Mouse (Mus musculus) kidney, postnatal 4 days (tissue): ENCODE results near the gene Bcl10.
"Not testable (repeated sequence)": the region's sequence is repeated elsewhere in the genome, so short reads cannot be mapped to it uniquely, and the experiment has no call there.

Experiments
- DNase-seq, 2 experiments: peaks; one replicate each; pipeline ENCODE4 v3.0.0; 2021; ENCODE audit warnings: mixed read lengths in 2 of 2

The Bcl10 gene

GRCm38 (mm10) chr3:145913942-145914341, 8.7 kb upstream of the Bcl10 start:
- not testable (repeated sequence) for DNase-seq

DNA sequence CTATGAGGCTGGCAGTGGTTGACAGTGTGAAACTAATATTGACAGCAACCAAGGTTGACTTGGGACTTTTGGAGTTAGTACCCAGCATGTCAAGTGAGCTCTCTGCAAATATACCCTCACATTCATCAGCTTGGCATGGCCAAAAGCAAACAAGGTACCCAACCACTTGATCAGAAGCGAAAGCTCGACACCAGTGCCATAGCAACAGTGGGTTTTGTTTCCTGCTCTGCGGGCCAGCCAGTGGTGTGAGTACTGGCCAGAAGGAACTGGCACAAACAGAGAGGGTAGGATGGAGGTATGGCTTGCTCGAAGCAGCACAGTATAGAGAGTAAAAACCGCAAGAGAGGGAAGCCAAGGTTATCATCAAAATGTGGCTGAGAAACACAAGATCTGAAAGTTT, 6.2 kb upstream of the Bcl10 start:
- DNase-seq, result no peak

DNA sequence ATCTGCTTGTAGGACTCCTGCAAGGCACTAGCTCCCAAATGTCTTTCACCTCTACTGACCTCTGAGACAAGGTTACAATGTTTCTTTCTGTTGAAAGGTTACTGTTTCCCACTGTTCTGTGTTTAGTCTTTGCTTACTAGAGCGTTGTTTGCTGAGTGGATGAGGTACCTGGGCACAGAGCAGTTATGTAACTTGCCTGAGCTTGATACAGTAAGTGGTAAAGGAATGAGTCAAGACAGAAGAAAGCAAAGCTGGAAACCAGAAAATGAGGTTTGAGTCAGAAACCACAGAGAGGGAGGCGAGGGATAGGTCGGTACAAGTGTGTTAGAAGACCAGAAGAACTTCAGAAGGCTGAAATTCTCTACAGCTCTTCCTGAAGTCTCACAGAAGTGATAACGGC, 5.8 kb upstream of the Bcl10 start:
- DNase-seq, result no peak

DNA sequence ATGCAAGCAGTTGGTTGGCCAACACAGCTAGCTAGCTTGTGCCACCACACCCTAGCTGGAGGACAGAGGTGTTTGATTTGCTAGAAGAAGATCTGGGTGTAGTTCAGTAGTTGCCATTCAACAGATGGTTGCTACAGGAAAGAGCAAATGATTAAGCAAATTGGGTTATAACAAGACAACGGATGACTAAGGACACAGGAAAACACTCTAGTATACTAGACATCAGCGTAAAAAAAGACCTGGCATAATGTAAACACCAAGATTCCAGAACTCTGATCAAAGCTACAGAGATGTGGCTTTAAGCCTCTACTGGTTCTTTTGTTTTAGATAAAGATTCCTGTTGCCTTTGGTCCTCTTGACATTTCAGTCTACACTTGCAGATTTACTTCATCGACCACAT, 367 bp downstream of the Bcl10 start:
- DNase-seq, result no peak

DNA sequence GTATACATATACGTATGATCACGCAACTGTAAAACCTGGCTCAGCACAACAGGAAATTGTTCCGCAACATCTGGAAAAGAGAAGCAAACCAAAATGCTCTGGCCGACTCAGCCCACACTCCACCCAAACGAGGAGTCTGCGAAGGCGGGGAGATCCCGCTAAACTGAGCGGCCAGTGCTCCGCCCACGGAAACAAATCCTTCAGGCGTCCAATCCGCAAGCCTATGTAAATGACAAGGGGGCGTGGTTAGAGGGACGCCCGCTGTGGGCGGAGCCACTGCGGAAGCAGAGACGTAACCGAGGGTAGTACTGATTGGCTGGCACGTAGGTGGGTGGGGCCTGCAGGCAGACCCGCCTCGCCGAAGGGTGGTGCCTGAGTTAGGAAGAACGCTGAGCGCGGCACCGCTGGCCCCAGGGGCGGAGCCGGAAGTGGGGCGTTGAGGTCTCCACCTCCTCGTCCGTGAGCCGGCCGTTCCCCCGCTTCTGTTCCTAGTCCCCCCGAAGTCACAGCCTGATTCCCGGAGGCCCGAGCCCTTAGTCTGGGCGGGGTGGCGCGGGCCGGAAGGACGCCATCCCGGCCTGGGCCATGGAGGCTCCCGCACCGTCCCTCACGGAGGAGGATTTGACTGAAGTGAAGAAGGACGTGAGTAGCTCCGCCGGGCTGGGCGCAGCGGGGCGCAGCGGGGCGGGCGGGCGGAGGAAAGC, 1.4 kb downstream of the Bcl10 start:
- peak; percentile 99 to 100 for DNase-seq

- DNase-seq, result peak; percentile 64 to 77
Observed at GRCm38 (mm10) chr3:145924649-145925337, 2.2 kb downstream of the Bcl10 start.

- no peak for DNase-seq
Observed at GRCm38 (mm10) chr3:145925506-145925905, 2.9 kb downstream of the Bcl10 start.

DNA sequence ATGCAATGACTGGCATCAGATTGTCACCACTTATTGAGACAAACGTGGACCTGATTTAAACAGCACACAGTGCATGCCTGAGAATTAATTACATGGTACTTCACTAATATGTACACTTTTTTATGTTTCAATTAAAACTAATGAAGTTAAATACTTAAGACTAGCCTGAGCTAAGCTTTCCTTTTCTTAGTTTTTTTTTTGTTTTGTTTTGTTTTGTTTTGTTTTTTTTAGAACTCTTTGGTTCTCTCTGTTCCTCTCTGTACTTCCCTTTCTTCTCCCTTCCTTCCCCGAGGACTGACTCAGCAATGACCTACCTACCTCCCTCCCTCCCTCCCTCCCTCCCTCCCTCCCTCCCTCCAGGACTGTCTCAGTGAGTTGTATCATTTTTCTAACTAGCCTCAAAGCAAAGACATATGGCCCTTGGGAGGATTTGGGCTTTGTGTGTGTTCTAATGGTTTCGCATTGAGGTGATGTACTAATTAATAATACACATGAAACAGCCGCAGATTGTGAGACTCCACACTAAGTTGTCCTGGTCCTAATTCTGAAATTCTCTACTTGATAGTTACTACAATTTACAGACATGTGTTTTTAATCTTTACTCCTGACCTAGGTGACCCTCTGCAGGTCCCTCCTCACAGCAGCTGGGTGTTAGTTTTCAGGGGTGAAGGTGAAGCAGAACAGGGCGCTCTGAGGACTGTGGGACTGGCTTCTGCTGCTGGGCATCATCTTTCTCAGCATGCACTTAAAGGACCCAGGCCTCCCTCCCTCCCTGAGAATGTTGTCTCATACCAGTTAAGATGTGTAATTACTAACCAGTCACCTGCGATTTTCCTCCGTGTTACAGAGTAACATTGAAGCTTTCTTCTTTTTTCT, 7.2 kb downstream of the Bcl10 start:
- no peak for DNase-seq

DNA sequence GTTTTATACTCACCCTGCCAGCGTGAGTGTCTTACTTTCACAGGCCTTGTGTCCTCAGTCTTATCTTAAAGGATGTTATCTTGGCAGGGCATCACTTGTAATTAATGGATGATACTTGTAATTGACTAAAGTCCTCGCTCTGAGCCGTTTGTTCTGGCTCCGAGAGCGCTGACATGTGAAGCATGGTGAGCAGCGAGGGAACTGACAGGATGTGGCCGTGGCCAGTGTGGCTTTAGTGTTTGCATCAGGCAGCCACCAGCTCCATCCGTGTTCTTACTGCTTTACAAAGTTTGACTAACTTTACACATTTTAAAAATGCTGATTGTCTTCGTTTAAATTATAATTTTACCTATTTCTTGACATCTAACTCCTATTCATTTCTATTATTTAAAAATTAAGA, 11.2 kb downstream of the Bcl10 start:
- DNase-seq, result no peak

DNA sequence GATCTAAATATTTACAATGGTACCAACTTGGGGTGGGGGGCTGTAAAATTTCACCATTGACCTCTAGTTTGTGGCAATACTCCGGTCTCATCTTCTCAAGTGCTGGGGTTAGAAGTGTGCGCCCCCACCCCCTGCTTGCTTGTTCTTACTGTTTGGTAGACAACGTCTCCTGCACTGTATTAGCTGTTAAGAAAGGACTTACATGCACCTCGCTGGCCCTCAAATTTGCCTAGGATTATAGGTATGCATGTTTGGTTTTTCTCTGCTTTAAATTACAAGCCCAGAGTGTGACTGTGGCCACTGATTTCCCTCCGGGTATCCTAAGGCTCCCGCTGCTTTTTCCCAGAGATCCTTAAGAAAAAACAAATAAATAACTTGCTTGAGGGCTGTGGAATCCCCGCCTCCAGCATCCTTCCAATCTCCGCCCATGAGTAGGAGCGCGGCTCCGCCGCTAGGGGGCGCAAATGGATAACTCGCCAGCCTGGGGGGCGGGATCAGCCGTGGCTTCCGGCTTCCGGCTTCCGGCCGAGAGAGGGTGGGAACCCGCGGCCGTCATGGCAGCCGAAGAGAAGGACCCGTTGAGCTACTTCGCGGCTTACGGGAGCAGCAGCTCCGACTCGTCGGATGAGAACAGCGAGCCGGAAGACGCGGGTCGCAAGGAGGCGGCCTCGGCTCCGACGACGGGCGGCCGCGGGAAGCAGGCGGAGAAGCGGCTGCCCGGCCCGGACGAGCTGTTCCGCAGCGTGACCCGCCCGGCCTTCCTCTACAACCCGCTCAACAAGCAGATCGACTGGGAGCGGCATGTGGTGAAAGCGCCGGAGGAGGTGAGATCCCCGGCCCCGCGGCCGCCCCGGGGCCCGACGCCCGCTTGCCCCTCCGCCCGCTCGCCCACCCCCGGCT, 15.2 kb downstream of the Bcl10 start, which contains the start of gene 2410004B18Rik:
Gene 2410004B18Rik (plus strand): TSS at position 510 of the 900 bp plus-strand sequence.
- DNase-seq, result peak; percentile 95 to 96

DNA sequence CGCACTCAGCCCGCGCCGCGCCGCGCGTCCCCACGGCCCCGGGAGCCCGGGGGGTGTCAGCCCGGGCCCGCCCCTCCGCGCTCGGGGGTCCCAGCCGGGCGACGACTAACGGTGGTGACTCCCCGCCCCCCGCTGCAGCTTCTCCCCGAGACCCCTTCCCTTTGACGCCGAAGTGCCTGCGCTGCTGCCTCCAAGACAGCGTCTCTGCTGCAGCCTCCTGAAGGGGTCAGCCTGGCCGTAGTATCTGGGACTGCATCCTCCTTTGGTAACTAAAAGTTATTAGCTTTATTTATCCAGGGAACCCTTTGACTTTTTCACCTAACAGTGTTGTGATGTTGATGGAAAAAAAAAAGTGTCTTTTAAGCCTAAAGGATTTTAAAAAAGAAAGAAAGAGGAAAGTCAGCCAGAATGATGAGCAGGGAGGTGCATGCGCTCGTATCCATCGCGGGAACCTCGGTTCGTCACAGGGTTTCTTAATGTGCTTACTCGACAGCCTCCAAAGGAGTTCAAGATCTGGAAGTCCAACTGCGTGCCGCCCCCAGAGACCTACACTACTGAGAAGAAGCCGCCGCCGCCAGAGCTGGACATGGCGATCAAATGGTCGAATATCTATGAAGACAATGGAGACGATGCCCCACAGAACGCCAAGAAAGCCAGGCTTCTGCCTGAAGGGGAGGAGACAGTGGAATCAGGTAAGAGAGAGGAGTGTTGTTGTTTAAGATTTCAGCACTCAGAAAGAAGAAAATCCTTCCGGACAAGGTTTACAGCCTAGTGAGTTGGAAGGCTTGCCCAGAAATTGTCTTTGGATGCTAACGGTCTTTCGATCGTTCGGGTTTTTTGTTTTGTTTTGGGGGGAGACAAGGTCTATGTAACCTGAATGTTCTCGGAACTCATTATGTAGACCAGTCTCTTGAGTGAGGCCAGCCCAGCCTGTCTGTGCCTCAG, 16.1 kb downstream of the Bcl10 start:
- peak; percentile 40 to 51 for DNase-seq

DNA sequence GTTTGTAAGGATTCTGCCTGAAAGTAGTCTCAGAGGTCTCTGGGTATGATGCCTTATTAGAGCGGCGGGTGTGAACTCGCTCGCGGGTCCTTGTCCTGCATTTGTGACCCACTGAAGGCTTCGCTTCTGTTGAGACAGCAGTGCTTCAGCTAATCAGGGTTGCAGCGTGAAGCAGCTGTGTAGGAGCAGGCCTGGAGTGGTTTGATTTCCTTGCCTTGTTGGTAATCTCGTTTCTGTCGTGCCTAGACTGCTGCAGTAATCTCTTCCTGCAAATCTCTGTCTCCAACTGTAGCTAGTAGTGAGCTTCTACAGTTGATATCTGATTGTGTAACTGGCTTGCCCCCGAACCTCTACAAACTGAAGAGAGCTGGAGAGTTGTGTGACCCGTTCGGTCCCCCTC, 16.8 kb downstream of the Bcl10 start:
- no peak for DNase-seq

GRCm38 (mm10) chr3:145939971-145940370, 17.4 kb downstream of the Bcl10 start:
- DNase-seq, result no peak

DNA sequence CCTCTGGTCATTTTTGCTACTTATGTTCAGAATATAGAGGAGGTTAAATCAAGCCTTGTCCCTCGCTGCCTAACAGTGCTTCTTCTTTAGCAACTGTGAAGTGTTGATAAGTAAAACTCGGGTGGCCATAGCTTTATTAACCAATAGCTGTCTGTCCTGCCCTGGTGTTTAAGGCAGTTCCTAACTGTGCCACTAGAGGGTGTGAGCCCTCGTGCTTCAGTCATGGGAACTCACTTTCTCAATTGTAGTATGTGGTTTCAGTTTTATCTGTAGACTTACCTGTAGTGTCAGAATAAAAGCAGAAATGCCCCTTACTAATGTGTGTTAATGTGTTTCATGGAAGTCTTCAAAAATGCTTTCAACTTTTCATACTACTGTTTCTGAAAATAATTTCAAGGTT, 19.4 kb downstream of the Bcl10 start:
- DNase-seq, result peak; percentile 78 to 83

DNA sequence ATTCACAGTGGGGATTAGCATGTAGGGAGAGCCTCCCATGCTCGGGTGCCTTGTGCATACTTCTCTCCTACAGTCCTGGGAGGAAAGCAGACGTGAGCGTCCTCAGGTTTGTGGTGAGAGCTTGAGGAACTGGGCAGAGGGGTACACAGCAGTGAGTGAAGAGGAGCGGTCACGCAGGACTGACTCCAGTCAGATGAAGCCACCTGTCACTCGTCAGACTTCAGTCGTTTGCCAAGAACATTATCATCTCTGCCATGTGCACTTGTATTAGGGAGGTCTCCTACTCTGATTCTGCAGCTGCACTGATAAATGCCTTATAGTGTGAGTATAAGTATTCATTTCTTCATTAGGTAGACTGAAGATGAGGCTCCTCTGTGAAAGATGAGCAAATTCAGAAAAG, 21.7 kb downstream of the Bcl10 start:
- DNase-seq, result no peak

DNA sequence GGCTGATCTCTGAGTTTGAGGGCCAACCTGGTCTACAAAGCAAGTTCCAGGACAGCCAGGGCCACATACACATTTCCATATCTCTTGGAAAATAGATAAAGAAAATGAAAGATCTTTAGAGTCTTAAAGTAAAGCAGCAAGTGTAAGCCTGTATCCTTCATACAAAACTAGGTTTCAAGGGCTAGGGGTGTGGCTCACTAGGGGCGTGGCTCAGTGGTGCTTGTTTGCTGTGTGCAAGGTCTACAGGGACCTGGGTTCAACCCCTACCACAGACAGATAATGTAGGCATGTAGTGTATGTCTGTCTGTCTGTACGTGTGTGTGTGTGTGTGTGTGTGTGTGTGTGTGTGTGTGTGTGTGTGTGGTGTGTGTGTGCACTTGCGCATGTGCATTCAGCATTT, 23.3 kb downstream of the Bcl10 start:
- DNase-seq, result no peak

GRCm38 (mm10) chr3:145946654-145947053, 24.1 kb downstream of the Bcl10 start:
- no peak for DNase-seq

GRCm38 (mm10) chr3:145947539-145948204, 25.1 kb downstream of the Bcl10 start:
- no peak for DNase-seq

DNA sequence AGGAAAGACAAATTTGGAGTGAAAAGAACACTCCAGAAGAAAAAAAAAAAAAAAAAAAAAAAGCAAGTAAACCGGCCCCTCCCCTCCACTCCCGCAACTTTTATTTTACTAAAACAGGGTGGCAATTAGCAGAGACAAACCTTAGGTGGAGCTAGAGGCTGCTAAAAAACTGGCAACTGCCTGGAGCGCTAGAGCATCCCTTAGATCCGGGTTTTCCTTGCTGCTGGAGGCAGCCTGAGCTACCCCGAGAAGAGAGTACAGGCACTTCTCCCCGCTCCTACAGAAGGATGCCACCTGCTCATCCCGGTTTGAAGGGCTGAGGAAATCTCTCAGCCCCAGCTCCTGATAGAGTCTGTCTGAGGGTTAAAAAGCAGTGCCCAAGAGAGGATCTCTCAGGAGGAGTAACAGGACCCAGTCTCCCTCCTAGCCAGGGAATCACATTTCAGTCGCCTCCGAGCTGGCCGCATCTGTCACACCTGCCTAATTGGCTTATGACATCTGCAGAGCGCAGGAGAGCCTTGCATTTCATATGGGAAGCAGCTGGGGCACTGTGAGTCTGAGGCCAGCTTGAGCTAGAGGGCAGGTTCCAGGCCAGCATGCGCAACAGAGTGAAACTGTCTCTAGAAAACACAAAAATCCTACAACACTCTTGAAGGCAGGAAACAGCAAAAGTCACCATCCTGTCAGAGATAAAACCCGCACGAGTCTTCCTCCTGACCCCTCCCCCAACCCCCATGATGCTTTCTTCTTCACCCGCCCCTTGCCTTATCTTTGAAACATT, 27.6 kb downstream of the Bcl10 start:
- peak; percentile 53 to 71 for DNase-seq

DNA sequence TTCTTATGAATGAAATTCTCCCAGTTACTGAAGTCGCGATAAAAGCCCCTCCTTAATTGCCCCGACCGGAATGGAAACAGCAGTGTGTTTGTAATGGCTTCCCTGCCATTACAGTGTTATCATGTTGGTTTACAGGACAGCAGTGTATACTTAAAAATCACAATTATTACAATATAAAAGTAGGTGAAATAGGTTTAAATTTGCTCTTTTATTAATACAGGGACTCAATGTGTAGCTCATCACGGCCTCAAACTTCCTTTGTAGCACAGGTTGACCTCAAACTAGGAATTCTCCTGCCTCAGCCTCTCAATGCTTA, 28.2 kb downstream of the Bcl10 start:
- no peak for DNase-seq
